Mouse (Mus musculus): ENCODE measurements around the gene Arl3. TPM values are rescaled to one million over a fixed set of nuclear protein-coding genes. Genes with fewer than 3 reads are reported as not detected.

Gene Arl3
- polyA plus RNA-seq, 1 experiment = 81.4 TPM

DNA sequence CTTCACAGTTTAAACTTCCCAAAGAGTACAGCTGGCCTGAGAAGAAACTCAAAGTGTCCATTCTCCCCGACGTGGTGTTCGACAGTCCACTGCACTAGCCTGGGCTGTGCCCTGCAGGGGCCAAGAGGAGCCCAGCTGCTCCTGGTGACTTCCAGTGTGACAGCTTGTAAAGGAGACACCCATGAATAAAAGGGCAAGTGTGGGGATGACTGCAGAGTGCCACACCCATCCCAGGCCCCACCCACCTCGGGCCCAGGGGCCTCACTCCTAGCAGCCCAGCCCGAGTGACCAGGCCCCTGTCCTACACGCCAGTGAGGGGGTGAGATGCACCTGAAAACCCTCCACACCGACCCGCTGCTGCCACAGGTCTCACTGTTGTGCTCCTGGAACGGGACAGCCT is 87.2 kb downstream of the Arl3 start:
- Histone ChIP-seq H3K79me3 (ENCODE audit: low read depth) (no peaks in the 10 kb centered on the region), H3ac (ENCODE audit: control insufficient read depth, insufficient read length, low read depth) (no peak overlapping the region), H3K79me2 (ENCODE audit: control insufficient read depth, insufficient read depth) (no peaks in the 10 kb centered on the region), H3K36me3 (ENCODE audit: control insufficient read depth, insufficient read depth) (peaks cover 13% of the 10 kb centered on the region), H3K4me3 (ENCODE audit: insufficient read depth, poor library complexity, severe bottlenecking) (no peak overlapping the region), H3K27me3 (ENCODE audit: control insufficient read depth, insufficient read depth, insufficient read length) (no peaks in the 10 kb centered on the region)
- TF ChIP-seq CTCF (IDR thresholded peaks at IDR 0.05; ENCODE audit: control insufficient read depth, insufficient read depth, insufficient read length) (no peak), CEBPB (IDR thresholded peaks at IDR 0.05; ENCODE audit: low read depth) (no peak), USF1 (IDR thresholded peaks at IDR 0.05; ENCODE audit: low read depth) (no peak), MAX (IDR thresholded peaks at IDR 0.05) (no peak), MYOG (IDR thresholded peaks at IDR 0.05; ENCODE audit: control insufficient read depth, extremely low read depth, insufficient read length) (no peak), FOSL1 (IDR thresholded peaks at IDR 0.05; ENCODE audit: insufficient read depth, low read length, poor library complexity, severe bottlenecking) (no peak), MYOD1 (IDR thresholded peaks at IDR 0.05; ENCODE audit: control insufficient read depth, insufficient read length, low read depth) (no peak)

DNA sequence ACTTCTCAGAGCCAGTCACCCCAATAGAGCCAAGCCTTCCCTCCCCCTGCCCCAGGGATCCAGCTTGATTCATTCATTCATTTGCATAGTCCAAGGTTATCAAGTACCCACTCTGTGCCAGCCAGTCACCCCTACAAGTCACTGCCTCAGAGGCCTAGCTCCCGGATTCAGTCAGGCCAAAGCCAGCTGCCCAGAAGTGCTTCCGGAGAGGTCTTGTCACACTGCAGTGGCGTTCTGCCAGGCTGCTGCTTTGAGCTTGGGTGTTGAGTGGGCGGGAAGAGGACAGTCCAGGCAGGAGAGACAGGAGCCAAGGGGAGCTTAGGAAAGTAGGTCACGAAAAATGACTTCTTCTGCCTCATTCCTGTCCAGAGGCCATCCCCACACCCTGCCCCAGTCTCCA is 88.5 kb downstream of the Arl3 start:
- H3ac ChIP-seq (ENCODE audit: control insufficient read depth, insufficient read length, low read depth) = no peak overlapping the region
- TF ChIP-seq CEBPB (IDR thresholded peaks at IDR 0.05; ENCODE audit: low read depth) (no peak), MYOG (IDR thresholded peaks at IDR 0.05; ENCODE audit: control insufficient read depth, extremely low read depth, insufficient read length) (no peak), CTCF (IDR thresholded peaks at IDR 0.05; ENCODE audit: control insufficient read depth, insufficient read depth, insufficient read length) (no peak), USF1 (IDR thresholded peaks at IDR 0.05; ENCODE audit: low read depth) (no peak), MAX (IDR thresholded peaks at IDR 0.05) (no peak), MYOD1 (IDR thresholded peaks at IDR 0.05; ENCODE audit: control insufficient read depth, insufficient read length, low read depth) (no peak), FOSL1 (IDR thresholded peaks at IDR 0.05; ENCODE audit: insufficient read depth, low read length, poor library complexity, severe bottlenecking) (no peak)
- no peaks in the 10 kb centered on the region for H3K27me3 ChIP-seq (ENCODE audit: control insufficient read depth, insufficient read depth, insufficient read length)
- H3K79me2 ChIP-seq (ENCODE audit: control insufficient read depth, insufficient read depth) = no peaks in the 10 kb centered on the region
- peaks cover 13% of the 10 kb centered on the region for H3K36me3 ChIP-seq (ENCODE audit: control insufficient read depth, insufficient read depth)
- no peak overlapping the region for H3K4me3 ChIP-seq (ENCODE audit: insufficient read depth, poor library complexity, severe bottlenecking)
- no peaks in the 10 kb centered on the region for H3K79me3 ChIP-seq (ENCODE audit: low read depth)

DNA sequence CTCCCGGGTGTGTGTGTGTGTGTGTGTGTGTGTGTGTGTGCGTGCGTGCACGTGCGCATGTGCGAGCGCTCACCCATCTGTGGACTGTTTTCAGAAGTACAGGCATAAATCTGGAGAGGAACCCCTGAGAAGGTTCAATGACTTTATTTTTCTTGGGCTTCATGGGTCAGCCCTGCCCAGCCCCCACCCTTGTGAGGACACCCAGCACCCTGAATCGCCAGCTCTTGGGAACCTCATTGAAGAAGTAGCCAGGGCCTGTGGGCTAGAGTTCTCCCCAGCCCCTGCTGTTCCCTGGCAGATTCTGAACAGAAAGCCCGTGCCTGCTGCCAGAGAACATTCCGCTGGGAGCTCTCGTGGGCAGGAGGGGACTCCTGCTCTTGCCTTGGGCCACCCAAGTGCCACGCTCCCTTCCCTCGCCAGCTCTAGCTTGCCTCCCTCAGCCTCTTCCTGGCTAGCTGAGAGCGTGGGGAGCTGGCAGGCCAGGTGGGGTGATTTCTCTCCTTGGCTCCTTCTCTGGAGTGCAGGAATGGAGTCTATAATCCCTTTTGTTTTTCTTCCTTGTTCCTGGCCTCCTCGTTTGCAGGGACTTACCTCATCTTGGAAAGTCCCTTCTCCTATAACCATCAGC is 89.2 kb downstream of the Arl3 start:
- H3ac ChIP-seq (ENCODE audit: control insufficient read depth, insufficient read length, low read depth) = no peak overlapping the region
- H3K79me2 ChIP-seq (ENCODE audit: control insufficient read depth, insufficient read depth) = no peaks in the 10 kb centered on the region
- no peaks in the 10 kb centered on the region for H3K27me3 ChIP-seq (ENCODE audit: control insufficient read depth, insufficient read depth, insufficient read length)
- no peak overlapping the region for H3K4me3 ChIP-seq (ENCODE audit: insufficient read depth, poor library complexity, severe bottlenecking)
- H3K36me3 ChIP-seq (ENCODE audit: control insufficient read depth, insufficient read depth) = peaks cover 13% of the 10 kb centered on the region
- TF ChIP-seq MYOD1 (IDR thresholded peaks at IDR 0.05; ENCODE audit: control insufficient read depth, insufficient read length, low read depth) (no peak), MAX (IDR thresholded peaks at IDR 0.05) (no peak)
- no peaks in the 10 kb centered on the region for H3K79me3 ChIP-seq (ENCODE audit: low read depth)

DNA sequence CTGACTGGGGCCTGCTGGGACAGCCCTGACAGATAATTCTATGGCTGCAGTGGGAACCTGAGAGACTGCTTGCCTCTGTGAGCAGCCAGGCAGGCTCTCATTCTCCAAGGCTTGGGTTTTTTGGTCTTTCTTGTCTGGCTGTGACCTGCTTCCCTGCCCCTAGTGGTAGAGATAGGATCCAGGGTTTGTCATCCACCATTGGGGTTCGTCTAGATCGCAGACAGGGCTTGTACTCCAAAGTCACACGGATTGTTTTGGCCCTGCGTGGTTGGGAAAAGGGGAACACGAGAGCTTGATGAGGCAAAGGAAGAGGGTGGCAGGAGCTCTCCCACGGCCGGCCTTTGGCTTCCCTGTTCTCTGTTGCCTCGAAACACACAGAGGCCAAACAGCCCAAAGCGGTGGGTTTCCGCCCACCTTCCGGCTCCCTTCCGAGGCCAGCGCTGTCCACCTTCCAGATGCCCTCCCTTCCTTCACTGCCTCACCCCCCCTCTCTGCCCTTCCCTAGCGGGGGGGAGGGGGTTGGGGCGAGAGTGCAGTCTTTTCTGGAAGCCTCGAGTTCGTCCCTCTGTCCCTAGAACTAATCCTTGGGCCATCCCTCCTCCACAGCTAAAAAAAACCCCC is 90.0 kb downstream of the Arl3 start:
- TF ChIP-seq MYOD1 (IDR thresholded peaks at IDR 0.05; ENCODE audit: control insufficient read depth, insufficient read length, low read depth) (no peak), FOSL1 (IDR thresholded peaks at IDR 0.05; ENCODE audit: insufficient read depth, low read length, poor library complexity, severe bottlenecking) (no peak), USF1 (IDR thresholded peaks at IDR 0.05; ENCODE audit: low read depth) (no peak), CTCF (IDR thresholded peaks at IDR 0.05; ENCODE audit: control insufficient read depth, insufficient read depth, insufficient read length) (no peak), MYOG (IDR thresholded peaks at IDR 0.05; ENCODE audit: control insufficient read depth, extremely low read depth, insufficient read length) (no peak), MAX (IDR thresholded peaks at IDR 0.05) (no peak), CEBPB (IDR thresholded peaks at IDR 0.05; ENCODE audit: low read depth) (no peak)
- Histone ChIP-seq H3K79me3 (ENCODE audit: low read depth) (no peaks in the 10 kb centered on the region), H3K36me3 (ENCODE audit: control insufficient read depth, insufficient read depth) (peaks cover 13% of the 10 kb centered on the region), H3ac (ENCODE audit: control insufficient read depth, insufficient read length, low read depth) (no peak overlapping the region), H3K79me2 (ENCODE audit: control insufficient read depth, insufficient read depth) (no peaks in the 10 kb centered on the region), H3K4me3 (ENCODE audit: insufficient read depth, poor library complexity, severe bottlenecking) (no peak overlapping the region), H3K27me3 (ENCODE audit: control insufficient read depth, insufficient read depth, insufficient read length) (no peaks in the 10 kb centered on the region)

DNA sequence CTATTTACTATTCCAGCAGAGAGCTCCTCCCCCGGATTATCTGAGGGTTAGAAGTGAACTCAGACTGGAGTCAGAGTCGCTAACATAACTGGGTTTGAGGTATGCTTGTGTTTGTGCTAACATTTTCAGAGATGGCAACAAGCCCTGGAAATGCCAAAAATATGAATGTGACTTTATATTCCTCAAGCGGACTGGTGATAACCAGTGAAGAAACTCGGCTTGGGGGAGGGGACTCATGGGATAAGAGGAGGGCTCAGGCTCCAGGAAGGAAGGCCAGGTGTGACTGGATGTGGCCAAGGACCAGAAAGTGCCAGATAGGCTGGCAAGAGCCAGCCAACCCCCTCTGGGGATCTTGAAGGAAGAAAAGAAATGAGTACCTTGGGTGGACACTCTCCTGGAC is 91.2 kb downstream of the Arl3 start:
- no peaks in the 10 kb centered on the region for H3K79me3 ChIP-seq (ENCODE audit: low read depth)
- no peak overlapping the region for H3K4me3 ChIP-seq (ENCODE audit: insufficient read depth, poor library complexity, severe bottlenecking)

More for the DNA sequence above, 91.2 kb downstream of the Arl3 start:
- Histone ChIP-seq H3ac (ENCODE audit: control insufficient read depth, insufficient read length, low read depth) (no peak overlapping the region), H3K79me2 (ENCODE audit: control insufficient read depth, insufficient read depth) (no peaks in the 10 kb centered on the region), H3K27me3 (ENCODE audit: control insufficient read depth, insufficient read depth, insufficient read length) (no peaks in the 10 kb centered on the region), H3K36me3 (ENCODE audit: control insufficient read depth, insufficient read depth) (peaks cover 12% of the 10 kb centered on the region)
- TF ChIP-seq MYOD1 (IDR thresholded peaks at IDR 0.05; ENCODE audit: control insufficient read depth, insufficient read length, low read depth) (no peak), FOSL1 (IDR thresholded peaks at IDR 0.05; ENCODE audit: insufficient read depth, low read length, poor library complexity, severe bottlenecking) (no peak), MAX (IDR thresholded peaks at IDR 0.05) (no peak), CTCF (IDR thresholded peaks at IDR 0.05; ENCODE audit: control insufficient read depth, insufficient read depth, insufficient read length) (no peak), MYOG (IDR thresholded peaks at IDR 0.05; ENCODE audit: control insufficient read depth, extremely low read depth, insufficient read length) (no peak), USF1 (IDR thresholded peaks at IDR 0.05; ENCODE audit: low read depth) (no peak), CEBPB (IDR thresholded peaks at IDR 0.05; ENCODE audit: low read depth) (no peak)

Measured in C2C12 (cell line).